Mouse (Mus musculus) stomach, postnatal 0 days (tissue): ENCODE results near the gene Ncapd3.

Experiments used
- CTCF ChIP-seq: IDR thresholded peaks from 2 replicates; pipeline ENCODE4 v1.5.1; 2016; ENCODE audit warnings: antibody characterized with exemption, low read depth, mild to moderate bottlenecking, moderate library complexity
- EP300 ChIP-seq: optimal IDR thresholded peaks from 2 replicates; pipeline ENCODE3; 2016; ENCODE audit warnings: antibody characterized with exemption

DNA sequence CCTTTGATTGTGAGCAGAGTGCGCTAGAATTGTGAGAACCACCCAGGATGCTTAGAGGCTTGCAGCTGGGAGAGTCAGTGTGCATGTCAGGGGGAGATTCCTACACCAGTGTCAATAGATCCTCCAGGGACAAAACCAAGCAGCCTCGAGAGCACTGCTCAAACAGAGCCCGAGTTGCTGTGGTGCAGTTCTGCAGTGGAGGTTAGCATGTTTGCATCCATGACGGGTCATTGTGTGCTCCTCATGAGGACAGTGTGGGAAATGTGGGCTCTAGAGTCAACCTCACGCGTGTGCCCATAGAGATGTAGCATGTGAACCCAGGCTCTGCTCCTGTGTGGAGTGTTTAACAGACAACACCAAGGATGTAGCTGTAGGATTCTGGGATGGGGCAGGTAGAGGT is 62.9 kb downstream of the Ncapd3 start:
- TF ChIP-seq EP300 (no peak), CTCF (no peak)
